Mouse (Mus musculus) forebrain, embryonic 16.5 days (tissue): ENCODE results near the gene Rinl. TPM values are rescaled to one million over a fixed set of nuclear protein-coding genes. Genes with fewer than 3 reads are reported as not detected.

Experiments used
- ATAC-seq: fragments of 200-750 bp; cut with Nextera tagmentation; 2 replicates; pipeline ENCODE4 v1.8.0; 2017; ENCODE audit warnings: mild to moderate bottlenecking, moderate library complexity
- H3K27ac ChIP-seq: fragments of 300-500 bp; sonication (generic); 2 replicates; pipeline ENCODE4 v1.5.1; 2014; ENCODE audit warnings: low read length, control low read depth
- H3K27me3 ChIP-seq: fragments of 300-500 bp; sonication (generic); replicated peaks from 2 replicates; pipeline ENCODE4 v1.6.1; 2014; ENCODE audit warnings: low read length; ENCODE audit not compliant: control insufficient read depth, insufficient read depth
- H3K36me3 ChIP-seq: fragments of 300-500 bp; sonication (generic); 2 replicates; pipeline ENCODE4 v1.6.1; 2014; ENCODE audit not compliant: control insufficient read depth, insufficient read depth
- H3K4me1 ChIP-seq: fragments of 300-500 bp; sonication (generic); replicated peaks from 2 replicates; pipeline ENCODE4 v1.6.1; 2014; ENCODE audit warnings: low read length; ENCODE audit not compliant: control insufficient read depth, insufficient read depth
- H3K4me2 ChIP-seq: fragments of 300-500 bp; sonication (generic); 2 replicates; pipeline ENCODE4 v1.6.1; 2014; ENCODE audit warnings: mild to moderate bottlenecking, low read length, control low read depth
- H3K4me3 ChIP-seq: fragments of 300-500 bp; sonication (generic); replicated peaks from 2 replicates; pipeline ENCODE4 v1.5.1; 2014; ENCODE audit warnings: mild to moderate bottlenecking, low read length, control low read depth
- H3K9ac ChIP-seq: fragments of 300-500 bp; sonication (generic); replicated peaks from 2 replicates; pipeline ENCODE4 v1.6.1; 2014; ENCODE audit warnings: low read depth, low read length, control low read depth
- H3K9me3 ChIP-seq: fragments of 300-500 bp; sonication (generic); 2 replicates; pipeline ENCODE4 v1.6.1; 2016; ENCODE audit warnings: low read length; ENCODE audit not compliant: control insufficient read depth
- WGBS: fragments of 180-500 bp; shearing (Covaris S2); extraction: QIAGEN DNeasy Blood & Tissue Kit; methylation state at CpG from one replicate; pipeline ENCODE4 v1.1.7; 2014; 5-methylcytosine and 5-hydroxymethylcytosine counted together
- polyA plus RNA-seq: library from polyadenylated mRNA; unstranded; fragments of >200 nt; fragmentation: Nextera tagmentation; extraction: Ambion mirVana; gene quantifications from 2 replicates; pipeline ENCODE4 v1.2.1, GENCODE M21; 2015

The Rinl gene
- polyA plus RNA-seq = 1.2 and 1.3 TPM in 2 replicates

GRCm38 (mm10) chr7:28788307-28789195 lies at the start of gene Rinl:
TSS of gene Rinl (plus strand) at chr7:28788969.
- Histone ChIP-seq H3K9ac (no peak within 1 kb of the TSS), H3K4me2 (no peak within 1 kb of the TSS), H3K27ac (no peak within 1 kb of the TSS), H3K36me3 (peaks cover 2% of the 10 kb centered on the region; the same call in 1 of the 2 replicates), H3K9me3 (no peaks in the 10 kb centered on the region), H3K4me3 (no peak within 1 kb of the TSS), H3K4me1 (no peaks in the 10 kb centered on the region), H3K27me3 (no peaks in the 10 kb centered on the region)
- 83% methylated on average over 4 of the region's 5 CpGs for WGBS
- ATAC-seq = no peak

GRCm38 (mm10) chr7:28739829-28740228 lies 48.9 kb upstream of the Rinl start:
- Histone ChIP-seq H3K4me1 (peaks cover 14% of the 10 kb centered on the region), H3K27me3 (no peaks in the 10 kb centered on the region), H3K27ac (no peak overlapping the region), H3K36me3 (0 out of 2 replicates have a peak, but pooled peaks cover 5% of the 10 kb centered on the region), H3K9me3 (no peaks in the 10 kb centered on the region), H3K4me2 (no peak overlapping the region), H3K9ac (no peak overlapping the region), H3K4me3 (no peak overlapping the region)
- no peak for ATAC-seq
- WGBS = 94% methylated on average over 21 of the region's 21 CpGs

- peaks cover 14% of the 10 kb centered on the region for H3K4me1 ChIP-seq
- peak overlapping the region; percentile 54 for H3K9ac ChIP-seq
- no peak for ATAC-seq
- H3K36me3 ChIP-seq = 0 out of 2 replicates have a peak, but pooled peaks cover 5% of the 10 kb centered on the region
- H3K4me2 ChIP-seq = peak overlapping the region; percentile 72
- 42% methylated on average over 9 of the region's 9 CpGs for WGBS
- no peaks in the 10 kb centered on the region for H3K9me3 ChIP-seq
- no peaks in the 10 kb centered on the region for H3K27me3 ChIP-seq
- peak overlapping the region; percentile 59 for H3K4me3 ChIP-seq
- H3K27ac ChIP-seq = no peak overlapping the region; the same call in 1 of the 2 replicates
Measured at GRCm38 (mm10) chr7:28740949-28741348, 47.8 kb upstream of the Rinl start.

GRCm38 (mm10) chr7:28741368-28741708 lies 47.4 kb upstream of the Rinl start:
- peak overlapping the region; percentile 72 for H3K4me2 ChIP-seq
- under 1% methylated on average over 13 of the region's 13 CpGs for WGBS
- ATAC-seq = peak; percentile 9
- 0 out of 2 replicates have a peak, but pooled peaks cover 3% of the 10 kb centered on the region for H3K36me3 ChIP-seq
- peaks cover 14% of the 10 kb centered on the region for H3K4me1 ChIP-seq
- H3K9ac ChIP-seq = peak overlapping the region; percentile 54
- H3K4me3 ChIP-seq = peak overlapping the region; percentile 59
- H3K27ac ChIP-seq = no peak overlapping the region; the same call in 1 of the 2 replicates
- H3K27me3 ChIP-seq = no peaks in the 10 kb centered on the region
- H3K9me3 ChIP-seq = no peaks in the 10 kb centered on the region

- Histone ChIP-seq H3K9ac (peak within 1 kb of the TSS; percentile 61), H3K4me2 (peak within 1 kb of the TSS; percentile 72), H3K4me3 (peak within 1 kb of the TSS; percentile 59), H3K36me3 (0 out of 2 replicates have a peak, but pooled peaks cover 1% of the 10 kb centered on the region), H3K9me3 (no peaks in the 10 kb centered on the region), H3K27ac (peak within 1 kb of the TSS; percentile 60), H3K4me1 (peaks cover 14% of the 10 kb centered on the region), H3K27me3 (no peaks in the 10 kb centered on the region)
- peak; percentile 99 for ATAC-seq
- WGBS = under 1% methylated on average over 39 of the region's 39 CpGs
Measured at GRCm38 (mm10) chr7:28741709-28742438, 46.9 kb upstream of the Rinl start, which contains the start of the genes Mrps12 and Sars2. TSS of gene Mrps12 (minus strand) at chr7:28741820. TSS of gene Sars2 (plus strand) at chr7:28741992.

- H3K36me3 ChIP-seq = no peaks in the 10 kb centered on the region
- no peak overlapping the region for H3K9ac ChIP-seq
- no peak overlapping the region for H3K4me2 ChIP-seq
- no peaks in the 10 kb centered on the region for H3K4me1 ChIP-seq
- no peaks in the 10 kb centered on the region for H3K27me3 ChIP-seq
- 96% methylated on average over 7 of the region's 7 CpGs for whole genome bisulfite sequencing
- H3K27ac ChIP-seq = no peak overlapping the region
- H3K4me3 ChIP-seq = no peak overlapping the region
- no peaks in the 10 kb centered on the region for H3K9me3 ChIP-seq
- ATAC-seq = no peak
Measured at GRCm38 (mm10) chr7:28749935-28750334, 38.8 kb upstream of the Rinl start.

GRCm38 (mm10) chr7:28756079-28756478 lies 32.7 kb upstream of the Rinl start, which contains the start of gene Ccer2:
TSS of gene Ccer2 (plus strand) at chr7:28756174.
- Histone ChIP-seq H3K4me1 (peaks cover 4% of the 10 kb centered on the region), H3K4me2 (0 out of 2 replicates have a peak within 1 kb of the TSS, but pooled peaks have one; percentile 16), H3K9me3 (no peaks in the 10 kb centered on the region), H3K36me3 (peaks cover 7% of the 10 kb centered on the region), H3K9ac (peak within 1 kb of the TSS; percentile 44), H3K27ac (no peak within 1 kb of the TSS), H3K27me3 (peaks cover 13% of the 10 kb centered on the region; the same call in 1 of the 2 replicates), H3K4me3 (0 out of 2 replicates have a peak within 1 kb of the TSS, but pooled peaks have one; percentile 6)
- WGBS = 4% methylated on average over 17 of the region's 17 CpGs
- ATAC-seq = no peak

GRCm38 (mm10) chr7:28758623-28759022 lies 30.1 kb upstream of the Rinl start:
- Histone ChIP-seq H3K27me3 (peaks cover 13% of the 10 kb centered on the region; the same call in 1 of the 2 replicates), H3K27ac (no peak overlapping the region), H3K4me3 (no peak overlapping the region), H3K4me2 (no peak overlapping the region), H3K9me3 (no peaks in the 10 kb centered on the region), H3K4me1 (peaks cover 4% of the 10 kb centered on the region), H3K9ac (no peak overlapping the region), H3K36me3 (peaks cover 13% of the 10 kb centered on the region)
- ATAC-seq = no peak
- 83% methylated on average over 13 of the region's 13 CpGs for WGBS

GRCm38 (mm10) chr7:28761907-28762306 lies 26.9 kb upstream of the Rinl start:
- Histone ChIP-seq H3K4me2 (no peak overlapping the region), H3K4me3 (no peak overlapping the region), H3K27me3 (no peaks in the 10 kb centered on the region), H3K4me1 (peaks cover 9% of the 10 kb centered on the region), H3K27ac (no peak overlapping the region), H3K9ac (no peak overlapping the region), H3K9me3 (no peaks in the 10 kb centered on the region), H3K36me3 (peaks cover 13% of the 10 kb centered on the region)
- ATAC-seq = no peak
- WGBS = 93% methylated on average over 9 of the region's 9 CpGs
